Mouse (Mus musculus) stomach, postnatal 0 days (tissue): Measurements from ENCODE around the gene Uts2b. TPM values are rescaled to one million over a fixed set of nuclear protein-coding genes. Genes with fewer than 3 reads are reported as not detected.

ENCODE experiments used
- ATAC-seq: fragments of 200-750 bp; cut with Nextera tagmentation; 2 replicates; pipeline ENCODE4 v1.8.0; 2017; ENCODE audit not compliant: low FRiP score, low TSS enrichment
- DNase-seq: peaks from one replicate; pipeline ENCODE4 v3.0.0-alpha.2; 2016; ENCODE audit warnings: low spot score
- H3K27ac ChIP-seq: fragments of 300-500 bp; sonication (generic); replicated peaks from 2 replicates; pipeline ENCODE4 v1.5.1; 2014; ENCODE audit warnings: mild to moderate bottlenecking, control low read depth
- H3K27me3 ChIP-seq: fragments of 300-500 bp; sonication (generic); 2 replicates; pipeline ENCODE4 v1.6.1; 2014; ENCODE audit warnings: low read length; ENCODE audit not compliant: control insufficient read depth, insufficient read depth
- H3K36me3 ChIP-seq: fragments of 300-500 bp; sonication (generic); 2 replicates; pipeline ENCODE4 v1.6.1; 2014; ENCODE audit warnings: low read length, mixed read lengths; ENCODE audit not compliant: control insufficient read depth, insufficient read depth
- H3K4me1 ChIP-seq: fragments of 300-500 bp; sonication (generic); replicated peaks from 2 replicates; pipeline ENCODE4 v1.6.1; 2014; ENCODE audit warnings: antibody characterized with exemption; ENCODE audit not compliant: control insufficient read depth, insufficient read depth
- H3K4me2 ChIP-seq: fragments of 300-500 bp; sonication (generic); replicated peaks from 2 replicates; pipeline ENCODE4 v1.6.1; 2014; ENCODE audit warnings: low read depth, mild to moderate bottlenecking, control low read depth, moderate library complexity
- H3K4me3 ChIP-seq: fragments of 300-500 bp; sonication (generic); 2 replicates; pipeline ENCODE4 v1.5.1; 2014; ENCODE audit warnings: low read depth, low read length, control low read depth
- H3K9ac ChIP-seq: fragments of 300-500 bp; sonication (generic); 2 replicates; pipeline ENCODE4 v1.6.1; 2014; ENCODE audit warnings: mild to moderate bottlenecking, low read length, control low read depth, mixed read lengths
- H3K9me3 ChIP-seq: fragments of 300-500 bp; sonication (generic); 2 replicates; pipeline ENCODE4 v1.6.1; 2016; ENCODE audit warnings: low read length; ENCODE audit not compliant: control insufficient read depth
- CTCF ChIP-seq: IDR thresholded peaks from 2 replicates; pipeline ENCODE4 v1.5.1; 2016; ENCODE audit warnings: antibody characterized with exemption, low read depth, mild to moderate bottlenecking, moderate library complexity
- EP300 ChIP-seq: optimal IDR thresholded peaks from 2 replicates; pipeline ENCODE3; 2016; ENCODE audit warnings: antibody characterized with exemption
- WGBS: fragments of 180-500 bp; shearing (Covaris S2); extraction: QIAGEN DNeasy Blood & Tissue Kit; methylation state at CpG from one replicate; pipeline ENCODE4 v1.1.7; 2014; 5-methylcytosine and 5-hydroxymethylcytosine counted together
- polyA plus RNA-seq: library from polyadenylated mRNA; unstranded; fragments of >200 nt; fragmentation: Nextera tagmentation; extraction: Ambion mirVana; gene quantifications from 2 replicates; pipeline ENCODE4 v1.2.1, GENCODE M21; 2015

The Uts2b gene
- polyA plus RNA-seq, 1 experiment from 2014 or later = 0.23 TPM

DNA sequence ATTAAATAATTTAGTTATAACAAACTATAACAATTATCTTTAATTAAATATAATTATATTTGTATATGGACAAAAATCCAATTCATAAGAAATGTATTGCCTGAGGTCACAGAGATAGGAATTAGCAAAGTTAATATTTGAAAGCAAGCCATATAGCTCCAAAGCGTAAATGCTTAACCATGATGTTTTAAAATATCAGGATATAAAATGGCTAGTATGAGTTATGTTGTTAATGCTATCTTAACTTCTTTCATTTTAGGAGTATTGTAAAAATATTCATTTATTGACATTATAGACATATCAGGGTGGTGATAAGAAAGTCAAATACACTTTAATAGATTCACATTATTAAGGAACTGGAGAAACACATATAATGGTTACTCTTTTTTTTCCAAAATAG, 10.0 kb downstream of the Uts2b start:
- Histone ChIP-seq H3K27ac (no peak overlapping the region), H3K9ac (no peak overlapping the region), H3K4me3 (no peak overlapping the region), H3K4me1 (no peaks in the 10 kb centered on the region), H3K27me3 (no peaks in the 10 kb centered on the region), H3K9me3 (no peaks in the 10 kb centered on the region), H3K36me3 (no peaks in the 10 kb centered on the region), H3K4me2 (no peak overlapping the region)
- ATAC-seq (no peak), DNase-seq (no peak)
- no peak for TF ChIP-seq EP300
- 73% methylated on average over 1 of the region's 1 CpGs for WGBS

DNA sequence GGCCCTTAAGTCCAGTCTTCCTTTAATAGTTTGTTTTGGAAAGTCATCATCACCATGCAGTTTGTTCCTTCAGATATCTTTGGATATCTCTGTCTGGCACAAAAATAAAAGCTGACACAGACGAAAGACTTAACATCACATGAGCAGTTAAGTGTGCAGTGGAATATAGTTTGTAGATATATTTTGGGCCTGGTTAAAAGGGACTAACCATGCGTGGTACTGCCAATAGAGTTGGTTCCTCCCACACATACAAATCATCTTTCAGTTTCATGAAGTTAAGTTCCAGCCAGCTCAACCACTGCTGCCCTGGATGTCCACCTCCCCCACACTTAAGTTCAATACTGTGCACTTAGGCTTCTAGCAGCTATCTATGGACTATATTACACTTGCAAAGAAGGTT, 15.6 kb downstream of the Uts2b start:
- H3K4me1 ChIP-seq = no peaks in the 10 kb centered on the region
- H3K27me3 ChIP-seq = no peaks in the 10 kb centered on the region
- 76% methylated on average over 2 of the region's 2 CpGs for WGBS
- H3K36me3 ChIP-seq = no peaks in the 10 kb centered on the region
- H3K9me3 ChIP-seq = no peaks in the 10 kb centered on the region
- DNase-seq (no peak), ATAC-seq (no peak)
- H3K27ac ChIP-seq = no peak overlapping the region
- TF ChIP-seq CTCF (no peak), EP300 (no peak)
- no peak overlapping the region for H3K4me2 ChIP-seq
- H3K9ac ChIP-seq = no peak overlapping the region
- H3K4me3 ChIP-seq = no peak overlapping the region

- H3K4me2 ChIP-seq = no peak overlapping the region
- H3K27me3 ChIP-seq = no peaks in the 10 kb centered on the region
- no peak for TF ChIP-seq EP300
- DNase-seq (no peak), ATAC-seq (no peak)
- H3K27ac ChIP-seq = no peak overlapping the region
- no peaks in the 10 kb centered on the region for H3K9me3 ChIP-seq
- no peak overlapping the region for H3K4me3 ChIP-seq
- 86% methylated on average over 7 of the region's 7 CpGs for WGBS
- no peaks in the 10 kb centered on the region for H3K4me1 ChIP-seq
- H3K36me3 ChIP-seq = no peaks in the 10 kb centered on the region
- no peak overlapping the region for H3K9ac ChIP-seq
Measured at GRCm38 (mm10) chr16:27349878-27350532, 20.0 kb downstream of the Uts2b start.

DNA sequence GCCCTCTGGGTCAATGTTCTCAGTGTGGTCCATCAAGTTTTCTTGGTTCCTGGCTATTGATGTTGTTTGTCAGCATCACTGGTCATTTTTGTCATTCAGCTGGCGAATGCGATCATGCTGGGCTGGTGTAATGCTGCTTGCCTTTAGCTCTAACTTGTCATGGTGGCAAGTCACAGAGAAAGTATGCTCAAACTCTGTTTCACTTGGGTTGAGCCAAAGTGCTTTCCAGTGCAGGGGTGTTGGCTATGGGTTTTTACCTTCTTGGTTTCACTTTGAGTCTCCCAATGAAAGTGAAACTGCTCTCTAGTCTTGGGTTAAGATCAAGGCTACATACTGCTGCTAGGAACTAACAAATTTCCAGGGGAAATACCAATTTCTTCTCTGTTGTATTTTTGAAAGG, 20.8 kb downstream of the Uts2b start:
- Histone ChIP-seq H3K4me3 (no peak overlapping the region), H3K4me1 (no peaks in the 10 kb centered on the region), H3K27ac (no peak overlapping the region), H3K9ac (no peak overlapping the region), H3K27me3 (no peaks in the 10 kb centered on the region), H3K4me2 (no peak overlapping the region), H3K9me3 (no peaks in the 10 kb centered on the region), H3K36me3 (no peaks in the 10 kb centered on the region)
- DNase-seq (no peak), ATAC-seq (no peak)
- WGBS = 91% methylated on average over 2 of the region's 2 CpGs
- TF ChIP-seq EP300 (no peak), CTCF (no peak)

DNA sequence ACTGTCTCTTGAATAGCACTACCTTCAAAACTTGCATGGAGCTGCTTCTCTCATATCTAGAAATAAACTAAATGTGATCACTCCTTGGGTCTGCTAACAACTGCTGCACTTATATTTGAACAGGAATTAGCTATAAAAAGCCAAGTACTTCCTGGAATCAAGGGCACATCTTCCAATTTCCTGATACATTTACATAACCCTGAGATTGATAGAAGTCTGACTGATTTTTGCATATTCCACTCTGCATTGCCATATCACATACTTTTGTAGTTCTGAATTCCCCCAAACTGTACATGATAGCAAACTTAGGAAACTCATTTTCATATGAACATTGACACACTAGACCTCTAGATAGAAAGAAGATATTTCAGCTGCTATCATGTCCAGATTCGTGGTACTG, 21.7 kb downstream of the Uts2b start:
- whole genome bisulfite sequencing = 63% methylated on average over 1 of the region's 1 CpGs
- Histone ChIP-seq H3K27me3 (no peaks in the 10 kb centered on the region), H3K9ac (no peak overlapping the region)

DNA sequence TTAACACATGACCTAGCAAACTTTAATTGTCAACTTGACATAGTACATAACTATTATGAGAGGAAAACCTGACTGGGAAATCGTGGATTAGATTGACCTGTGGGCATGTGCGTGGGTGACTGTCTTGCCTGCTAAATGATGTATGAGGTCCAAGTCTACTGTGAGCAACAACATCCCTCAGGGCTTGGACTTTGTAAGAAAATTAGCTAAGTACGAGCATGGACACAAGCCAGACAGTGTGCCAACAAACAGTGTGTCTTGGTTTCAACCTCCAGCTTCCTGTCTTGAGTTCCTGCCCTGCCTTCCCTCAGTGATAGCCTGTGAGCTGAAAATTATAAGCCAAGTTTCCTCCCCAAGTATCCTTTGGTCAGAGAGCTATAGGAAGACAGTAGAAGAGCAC, 22.5 kb downstream of the Uts2b start:
- no peak for DNase-seq
- no peak overlapping the region for H3K4me3 ChIP-seq

More for the DNA sequence above, 21.7 kb downstream of the Uts2b start:
- H3K4me3 ChIP-seq = no peak overlapping the region
- no peaks in the 10 kb centered on the region for H3K36me3 ChIP-seq
- no peaks in the 10 kb centered on the region for H3K9me3 ChIP-seq
- TF ChIP-seq CTCF (no peak), EP300 (no peak)
- no peaks in the 10 kb centered on the region for H3K4me1 ChIP-seq
- H3K27ac ChIP-seq = no peak overlapping the region
- DNase-seq = no peak
- H3K4me2 ChIP-seq = no peak overlapping the region
- ATAC-seq = no peak

More for the DNA sequence above, 22.5 kb downstream of the Uts2b start:
- no peaks in the 10 kb centered on the region for H3K36me3 ChIP-seq
- no peaks in the 10 kb centered on the region for H3K27me3 ChIP-seq
- no peaks in the 10 kb centered on the region for H3K4me1 ChIP-seq
- no peak overlapping the region for H3K4me2 ChIP-seq
- no peak for ATAC-seq
- TF ChIP-seq CTCF (no peak), EP300 (no peak)
- 57% methylated on average over 3 of the region's 3 CpGs for WGBS
- H3K27ac ChIP-seq = no peak overlapping the region
- no peak overlapping the region for H3K9ac ChIP-seq
- H3K9me3 ChIP-seq = no peaks in the 10 kb centered on the region
